Mouse (Mus musculus): ENCODE measurements at regions not wholly inside any gene's neighbourhood (a gene's known extent, or its start where the extent isn't known, plus 50 kb on each side); places are given as distances from the start of the nearest gene placed in this dataset.

- no peak for DNase-seq (ENCODE audit: low read depth, low spot score)
Measured at GRCm38 (mm10) chr10:96786903-96787571, 170.2 kb downstream of the Btg1 start.

GRCm38 (mm10) chr10:96787572-96787946 is 170.8 kb downstream of the Btg1 start:
- no peak for DNase-seq (ENCODE audit: low read depth, low spot score)

- no peak for DNase-seq (ENCODE audit: low read depth, low spot score)
Measured at GRCm38 (mm10) chr10:96788352-96789016, 171.7 kb downstream of the Btg1 start.

- DNase-seq (ENCODE audit: low read depth, low spot score): no peak
Measured at GRCm38 (mm10) chr10:96797116-96797515, 180.3 kb downstream of the Btg1 start.

GRCm38 (mm10) chr10:96800801-96801200 is 184.0 kb downstream of the Btg1 start:
- DNase-seq (ENCODE audit: low read depth, low spot score): no peak

- DNase-seq (ENCODE audit: low read depth, low spot score): no peak
Measured at GRCm38 (mm10) chr10:96804030-96804784, 187.4 kb downstream of the Btg1 start.

DNA sequence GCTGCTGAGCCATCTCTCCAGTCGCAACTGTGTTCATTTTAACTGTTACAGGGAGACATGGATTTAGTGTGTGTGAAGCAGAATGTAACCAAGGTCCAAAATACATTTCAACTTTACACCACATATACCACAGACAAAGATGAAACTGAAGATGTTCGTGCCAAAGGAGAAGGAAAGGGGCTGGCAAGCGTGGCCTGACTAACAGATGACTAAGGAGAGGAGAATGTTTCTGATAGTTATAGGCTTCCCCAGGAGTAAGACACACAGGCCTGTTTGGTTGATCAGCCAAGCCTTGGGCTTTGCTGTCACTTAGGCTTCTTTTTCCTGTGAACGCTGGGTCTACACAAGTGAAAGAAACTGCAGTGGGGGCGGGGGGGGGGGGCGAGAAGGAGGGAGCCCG is 189.8 kb downstream of the Btg1 start:
- no peak for DNase-seq (ENCODE audit: low read depth, low spot score)

DNA sequence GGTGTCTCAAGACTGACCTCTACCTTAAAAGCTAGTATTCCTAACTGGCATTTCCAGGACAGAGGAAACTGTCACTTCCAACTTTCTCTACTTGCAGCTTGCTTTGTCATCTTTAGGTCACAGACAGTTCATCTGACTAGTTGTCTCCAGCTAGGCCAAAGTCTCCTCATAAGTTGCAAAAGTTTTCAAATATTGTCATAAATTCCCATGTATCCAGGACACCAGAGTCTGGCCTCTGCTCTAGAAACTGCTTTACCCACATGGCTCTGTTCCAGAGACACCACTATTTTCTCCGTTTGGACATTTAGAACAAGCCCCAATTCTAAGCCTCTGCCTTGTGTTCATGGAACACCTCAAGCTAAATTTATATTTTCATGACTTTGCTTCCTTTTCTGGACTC is 205.0 kb downstream of the Btg1 start:
- DNase-seq (ENCODE audit: low read depth, low spot score): no peak

- DNase-seq (ENCODE audit: low read depth, low spot score): no peak
Measured at GRCm38 (mm10) chr10:96822344-96823335, 205.8 kb downstream of the Btg1 start.

- DNase-seq (ENCODE audit: low read depth, low spot score): no peak
Measured at GRCm38 (mm10) chr10:96826234-96826788, 209.5 kb downstream of the Btg1 start.

- DNase-seq (ENCODE audit: low read depth, low spot score): no peak
Measured at GRCm38 (mm10) chr10:96827971-96828370, 211.2 kb downstream of the Btg1 start.

GRCm38 (mm10) chr10:96828581-96829246 is 211.9 kb downstream of the Btg1 start:
- no peak for DNase-seq (ENCODE audit: low read depth, low spot score)

GRCm38 (mm10) chr10:96831071-96831470 is 214.3 kb downstream of the Btg1 start:
- DNase-seq (ENCODE audit: low read depth, low spot score): no peak

GRCm38 (mm10) chr10:96837230-96837629 is 220.4 kb downstream of the Btg1 start:
- DNase-seq (ENCODE audit: low read depth, low spot score): no peak

DNA sequence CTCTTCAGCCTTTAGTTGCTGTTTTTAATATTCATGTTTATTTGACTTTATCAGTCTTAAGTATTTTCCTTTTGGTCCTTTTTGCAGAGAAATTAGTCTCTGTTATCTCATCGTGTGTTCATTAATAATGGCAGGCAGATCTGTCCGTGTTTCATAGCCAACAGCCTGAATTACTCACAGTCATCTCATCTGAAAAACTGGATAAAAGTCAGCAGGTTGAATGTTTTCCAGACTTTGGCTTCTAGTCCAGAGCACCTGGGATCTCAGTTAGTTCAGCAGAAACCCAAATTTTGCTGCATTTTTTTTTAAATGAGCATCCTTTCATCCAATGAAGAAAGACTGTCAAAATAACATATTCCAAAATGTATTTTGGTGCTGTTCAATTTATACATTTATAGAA is 224.3 kb downstream of the Btg1 start:
- DNase-seq (ENCODE audit: low read depth, low spot score): no peak

GRCm38 (mm10) chr10:96841956-96842355 is 225.2 kb downstream of the Btg1 start:
- DNase-seq (ENCODE audit: low read depth, low spot score): no peak

GRCm38 (mm10) chr10:96845906-96846305 is 229.1 kb downstream of the Btg1 start:
- DNase-seq (ENCODE audit: low read depth, low spot score): no peak

- DNase-seq (ENCODE audit: low read depth, low spot score): peak; percentile 14
Measured at GRCm38 (mm10) chr10:96847028-96847427, 230.2 kb downstream of the Btg1 start.

- no peak for DNase-seq (ENCODE audit: low read depth, low spot score)
Measured at GRCm38 (mm10) chr10:96847433-96848165, 230.8 kb downstream of the Btg1 start.

GRCm38 (mm10) chr10:96848496-96848895 is 231.7 kb downstream of the Btg1 start:
- no peak for DNase-seq (ENCODE audit: low read depth, low spot score)
